Mouse (Mus musculus): Measurements from ENCODE around the gene Pdia4.
"Not testable (repeated sequence)": the region's sequence is repeated elsewhere in the genome, so short reads cannot be mapped to it uniquely, and the experiment has no call there.

DNA sequence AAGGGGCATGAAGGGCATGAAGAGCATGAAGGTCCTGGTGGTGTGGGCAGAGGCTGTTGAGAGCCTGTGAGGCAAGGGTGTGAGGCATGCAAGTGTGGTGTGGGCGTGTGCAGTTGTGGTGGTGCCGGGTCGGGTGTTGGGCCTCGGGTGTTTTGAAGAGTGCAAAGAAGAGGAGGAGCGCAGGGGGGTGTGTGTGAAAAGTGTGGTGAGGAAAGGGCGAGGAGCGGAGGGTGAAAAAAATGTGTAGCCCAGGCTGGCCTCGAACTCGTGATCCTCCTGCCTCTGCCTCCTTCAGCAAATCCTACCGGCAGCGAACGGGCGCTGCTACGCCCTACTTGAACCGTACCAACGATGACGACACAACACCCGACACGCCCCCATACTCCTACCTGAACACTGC is 41.5 kb downstream of the Pdia4 start:
- not testable (repeated sequence) for TF ChIP-seq POLR2A (IDR thresholded peaks at IDR 0.05; ENCODE audit: low read depth, low read length); CTCF (IDR thresholded peaks at IDR 0.05; ENCODE audit: extremely low read depth, insufficient read depth, insufficient read length, insufficient replicate concordance)

All from spleen, adult 2 months (tissue).